Mouse (Mus musculus) intestine, embryonic 15.5 days (tissue): ENCODE measurements around the gene Sirpb1b. TPM values are rescaled to one million over a fixed set of nuclear protein-coding genes. Genes with fewer than 3 reads are reported as not detected.
"Not testable (repeated sequence)": the region's sequence is repeated elsewhere in the genome, so short reads cannot be mapped to it uniquely, and the experiment has no call there.

Source experiments
- ATAC-seq: fragments of 200-750 bp; cut with Nextera tagmentation; 2 replicates; pipeline ENCODE4 v1.8.0; 2017; ENCODE audit warnings: moderate TSS enrichment, moderate library complexity
- H3K27ac ChIP-seq: fragments of 300-500 bp; sonication (generic); 2 replicates; pipeline ENCODE4 v1.5.1; 2015; ENCODE audit warnings: mild to moderate bottlenecking, inconsistent platforms
- H3K27me3 ChIP-seq: fragments of 300-500 bp; sonication (generic); replicated peaks from 2 replicates; pipeline ENCODE4 v1.6.1; 2015; ENCODE audit warnings: inconsistent platforms
- H3K36me3 ChIP-seq: fragments of 300-500 bp; sonication (generic); 2 replicates; pipeline ENCODE4 v1.6.1; 2015; ENCODE audit warnings: inconsistent platforms
- H3K4me1 ChIP-seq: fragments of 300-500 bp; sonication (generic); replicated peaks from 2 replicates; pipeline ENCODE4 v1.6.1; 2015; ENCODE audit warnings: inconsistent platforms
- H3K4me2 ChIP-seq: fragments of 300-500 bp; sonication (generic); replicated peaks from 2 replicates; pipeline ENCODE4 v1.6.1; 2015; ENCODE audit warnings: mild to moderate bottlenecking, inconsistent platforms
- H3K4me3 ChIP-seq: fragments of 300-500 bp; sonication (generic); replicated peaks from 2 replicates; pipeline ENCODE4 v1.5.1; 2015; ENCODE audit warnings: inconsistent platforms
- H3K9ac ChIP-seq: fragments of 300-500 bp; sonication (generic); 2 replicates; pipeline ENCODE4 v1.6.1; 2015; ENCODE audit warnings: inconsistent platforms
- H3K9me3 ChIP-seq: fragments of 300-500 bp; sonication (generic); 2 replicates; pipeline ENCODE4 v1.6.1; 2016; ENCODE audit warnings: inconsistent platforms
- WGBS: fragments of 180-500 bp; shearing (Covaris S2); methylation state at CpG from one replicate; pipeline ENCODE4 v1.1.7; 2015; 5-methylcytosine and 5-hydroxymethylcytosine counted together
- polyA plus RNA-seq: library from polyadenylated mRNA; unstranded; fragments of >200 nt; fragmentation: Nextera tagmentation; extraction: Ambion mirVana; gene quantifications from 2 replicates; pipeline ENCODE4 v1.2.1, GENCODE M21; 2015

Sirpb1b gene
- polyA plus RNA-seq, result 0.32 TPM in 1 of 2 replicates, not detected in the other

- not testable (repeated sequence) for H3K9me3 ChIP-seq, H3K36me3 ChIP-seq, H3K27me3 ChIP-seq, H3K9ac ChIP-seq, H3K4me2 ChIP-seq, H3K4me1 ChIP-seq, H3K27ac ChIP-seq, H3K4me3 ChIP-seq, ATAC-seq
- WGBS, result 69% methylated on average over 1 of the region's 1 CpGs
Measured at GRCm38 (mm10) chr3:15574887-15575286, at the start of gene Sirpb1b. Gene Sirpb1b, minus strand, starts transcription at chr3:15575065.

- H3K27ac ChIP-seq, H3K4me2 ChIP-seq, ATAC-seq, H3K9ac ChIP-seq, H3K27me3 ChIP-seq, H3K4me1 ChIP-seq, H3K36me3 ChIP-seq, H3K9me3 ChIP-seq, H3K4me3 ChIP-seq: not testable (repeated sequence)
- 87% methylated on average over 2 of the region's 2 CpGs for WGBS
Measured at GRCm38 (mm10) chr3:15590377-15591117, 15.7 kb upstream of the Sirpb1b start.

GRCm38 (mm10) chr3:15586665-15587064, 11.8 kb upstream of the Sirpb1b start:
- WGBS, result 84% methylated on average over 1 of the region's 1 CpGs
- not testable (repeated sequence) for H3K4me3 ChIP-seq, ATAC-seq, H3K27ac ChIP-seq, H3K9ac ChIP-seq, H3K27me3 ChIP-seq, H3K9me3 ChIP-seq, H3K4me1 ChIP-seq, H3K36me3 ChIP-seq, H3K4me2 ChIP-seq

- no peak for ATAC-seq
- H3K27ac ChIP-seq, result no peak overlapping the region
- H3K9ac ChIP-seq, result no peak overlapping the region
- no peak overlapping the region for H3K4me3 ChIP-seq
- H3K4me2 ChIP-seq, result no peak overlapping the region
- no peaks in the 10 kb centered on the region for H3K27me3 ChIP-seq
- H3K9me3 ChIP-seq, result peaks cover 3% of the 10 kb centered on the region; the same call in 1 of the 2 replicates
- 87% methylated on average over 1 of the region's 1 CpGs for WGBS
- H3K36me3 ChIP-seq, result no peaks in the 10 kb centered on the region
- no peaks in the 10 kb centered on the region for H3K4me1 ChIP-seq
Measured at GRCm38 (mm10) chr3:15583452-15583851, 8.6 kb upstream of the Sirpb1b start.

GRCm38 (mm10) chr3:15582948-15583347, 8.1 kb upstream of the Sirpb1b start:
- not testable (repeated sequence) for H3K4me3 ChIP-seq, H3K4me2 ChIP-seq, ATAC-seq, H3K9me3 ChIP-seq, H3K27me3 ChIP-seq, H3K4me1 ChIP-seq, H3K27ac ChIP-seq, H3K9ac ChIP-seq, H3K36me3 ChIP-seq
- WGBS, result 80% methylated on average over 3 of the region's 3 CpGs

GRCm38 (mm10) chr3:15576466-15576865, 1.6 kb upstream of the Sirpb1b start:
- H3K27ac ChIP-seq, H3K4me1 ChIP-seq, H3K4me2 ChIP-seq, H3K27me3 ChIP-seq, H3K4me3 ChIP-seq, ATAC-seq, H3K9me3 ChIP-seq, H3K9ac ChIP-seq, H3K36me3 ChIP-seq: not testable (repeated sequence)

GRCm38 (mm10) chr3:15528589-15528988, 46.3 kb downstream of the Sirpb1b start:
- Histone ChIP-seq H3K27ac (no peak overlapping the region), H3K4me2 (no peak overlapping the region), H3K27me3 (no peaks in the 10 kb centered on the region), H3K4me3 (no peak overlapping the region), H3K36me3 (no peaks in the 10 kb centered on the region), H3K9ac (no peak overlapping the region), H3K9me3 (0 out of 2 replicates have a peak, but pooled peaks cover 3% of the 10 kb centered on the region), H3K4me1 (no peaks in the 10 kb centered on the region)
- ATAC-seq, result no peak

GRCm38 (mm10) chr3:15513608-15514007, 61.3 kb downstream of the Sirpb1b start:
- H3K9me3 ChIP-seq, H3K4me3 ChIP-seq, H3K36me3 ChIP-seq, H3K4me1 ChIP-seq, H3K9ac ChIP-seq, H3K27ac ChIP-seq, H3K27me3 ChIP-seq, ATAC-seq, H3K4me2 ChIP-seq: not testable (repeated sequence)
- 87% methylated on average over 11 of the region's 11 CpGs for WGBS

GRCm38 (mm10) chr3:15507792-15508321, 67.0 kb downstream of the Sirpb1b start:
- not testable (repeated sequence) for H3K27ac ChIP-seq, ATAC-seq, H3K9me3 ChIP-seq, H3K9ac ChIP-seq, H3K36me3 ChIP-seq, H3K27me3 ChIP-seq, H3K4me1 ChIP-seq, H3K4me2 ChIP-seq, H3K4me3 ChIP-seq
- WGBS, result 82% methylated on average over 3 of the region's 3 CpGs

- H3K27me3 ChIP-seq, H3K4me3 ChIP-seq, H3K4me1 ChIP-seq, ATAC-seq, H3K27ac ChIP-seq, H3K36me3 ChIP-seq, H3K9me3 ChIP-seq, H3K4me2 ChIP-seq, H3K9ac ChIP-seq: not testable (repeated sequence)
- 69% methylated on average over 2 of the region's 2 CpGs for WGBS
Measured at GRCm38 (mm10) chr3:15474831-15475230, 100.0 kb downstream of the Sirpb1b start.

- H3K36me3 ChIP-seq, ATAC-seq, H3K27ac ChIP-seq, H3K9ac ChIP-seq, H3K4me3 ChIP-seq, H3K4me1 ChIP-seq, H3K27me3 ChIP-seq, H3K9me3 ChIP-seq, H3K4me2 ChIP-seq: not testable (repeated sequence)
- 83% methylated on average over 1 of the region's 3 CpGs for WGBS
Measured at GRCm38 (mm10) chr3:15470158-15470557, 104.7 kb downstream of the Sirpb1b start.
